Mouse (Mus musculus) liver, embryonic 11.5 days (tissue): Measurements from ENCODE around the gene Slc16a1. TPM values are rescaled to one million over a fixed set of nuclear protein-coding genes. Genes with fewer than 3 reads are reported as not detected.

Experiments used
- ATAC-seq: fragments of 200-750 bp; cut with Nextera tagmentation; replicated peaks from 2 replicates; pipeline ENCODE4 v1.8.0; 2017; ENCODE audit warnings: moderate number of reproducible peaks, mild to moderate bottlenecking, moderate TSS enrichment, moderate library complexity; ENCODE audit not compliant: low FRiP score
- DNase-seq: peaks from one replicate; pipeline ENCODE4 v3.0.0-alpha.2; 2017; ENCODE audit warnings: low spot score
- H3K27ac ChIP-seq: fragments of 300-500 bp; sonication (generic); 2 replicates; pipeline ENCODE4 v1.5.1; 2014; ENCODE audit warnings: mild to moderate bottlenecking, low read depth, low read length, control low read depth
- H3K27me3 ChIP-seq: fragments of 300-500 bp; sonication (generic); replicated peaks from 2 replicates; pipeline ENCODE4 v1.6.1; 2014; ENCODE audit warnings: low read length, mixed read lengths; ENCODE audit not compliant: control insufficient read depth, insufficient read depth
- H3K36me3 ChIP-seq: fragments of 300-500 bp; sonication (generic); 2 replicates; pipeline ENCODE4 v1.6.1; 2014; ENCODE audit warnings: mild to moderate bottlenecking, low read length, moderate library complexity, mixed read lengths; ENCODE audit not compliant: control insufficient read depth, insufficient read depth
- H3K4me1 ChIP-seq: fragments of 300-500 bp; sonication (generic); replicated peaks from 2 replicates; pipeline ENCODE4 v1.6.1; 2014; ENCODE audit warnings: low read length, mixed read lengths; ENCODE audit not compliant: control insufficient read depth, insufficient read depth
- H3K4me2 ChIP-seq: fragments of 300-500 bp; sonication (generic); 2 replicates; pipeline ENCODE4 v1.6.1; 2014; ENCODE audit warnings: mild to moderate bottlenecking, control low read depth, moderate library complexity
- H3K4me3 ChIP-seq: fragments of 300-500 bp; sonication (generic); 2 replicates; pipeline ENCODE4 v1.5.1; 2014; ENCODE audit warnings: low read depth, low read length, control low read depth
- H3K9ac ChIP-seq: fragments of 300-500 bp; sonication (generic); 2 replicates; pipeline ENCODE4 v1.6.1; 2014; ENCODE audit warnings: low read depth, low read length, control low read depth
- H3K9me3 ChIP-seq: fragments of 300-500 bp; sonication (generic); 2 replicates; pipeline ENCODE4 v1.6.1; 2016; ENCODE audit warnings: low read length, inconsistent platforms, mixed read lengths; ENCODE audit not compliant: control insufficient read depth
- WGBS: fragments of 180-500 bp; shearing (Covaris S2); extraction: QIAGEN DNeasy Blood & Tissue Kit; methylation state at CpG from one replicate; pipeline ENCODE4 v1.1.7; 2014; 5-methylcytosine and 5-hydroxymethylcytosine counted together
- polyA plus RNA-seq: library from polyadenylated mRNA; unstranded; fragments of >200 nt; fragmentation: Nextera tagmentation; extraction: Ambion mirVana; gene quantifications from 2 replicates; pipeline ENCODE4 v1.2.1, GENCODE M21; 2014

Slc16a1 gene
- polyA plus RNA-seq, 1 experiment from 2014 or later: 92.2 TPM

- DNase-seq: no peak
- Histone ChIP-seq H3K9ac (no peak overlapping the region), H3K9me3 (no peaks in the 10 kb centered on the region), H3K36me3 (no peaks in the 10 kb centered on the region), H3K27ac (no peak overlapping the region), H3K27me3 (no peaks in the 10 kb centered on the region), H3K4me3 (no peak overlapping the region), H3K4me1 (peaks cover 38% of the 10 kb centered on the region), H3K4me2 (no peak overlapping the region)
- WGBS: 9% methylated on average over 2 of the region's 2 CpGs
- ATAC-seq: peak; percentile 75
Measured at GRCm38 (mm10) chr3:104643810-104644270, 5.4 kb downstream of the Slc16a1 start.

DNA sequence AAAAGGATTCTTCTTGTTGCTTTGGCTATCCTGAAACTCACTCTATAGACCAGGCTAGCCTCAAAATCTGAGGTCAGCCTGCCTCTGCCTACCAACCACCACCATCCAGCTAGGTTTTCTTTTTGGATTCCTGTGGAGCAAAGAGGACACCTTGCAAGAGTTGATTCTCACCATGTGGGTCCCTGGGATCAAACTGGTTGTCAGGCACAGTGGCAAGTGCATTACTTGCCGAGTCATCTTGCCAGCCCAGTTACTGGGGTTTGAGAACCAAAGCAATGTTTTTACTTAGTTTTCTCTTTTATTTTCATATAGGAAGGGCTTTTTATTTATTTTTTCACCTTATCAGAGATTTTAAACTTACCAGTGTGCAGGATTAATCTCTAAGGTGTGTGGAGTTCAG is 5.9 kb downstream of the Slc16a1 start:
- DNase-seq (no peak), ATAC-seq (no peak)
- Histone ChIP-seq H3K4me1 (peaks cover 38% of the 10 kb centered on the region), H3K9ac (no peak overlapping the region), H3K4me3 (no peak overlapping the region), H3K4me2 (no peak overlapping the region), H3K27me3 (no peaks in the 10 kb centered on the region), H3K9me3 (no peaks in the 10 kb centered on the region), H3K36me3 (peaks cover 1% of the 10 kb centered on the region; the same call in 1 of the 2 replicates), H3K27ac (no peak overlapping the region)
- 85% methylated on average over 1 of the region's 1 CpGs for WGBS

DNA sequence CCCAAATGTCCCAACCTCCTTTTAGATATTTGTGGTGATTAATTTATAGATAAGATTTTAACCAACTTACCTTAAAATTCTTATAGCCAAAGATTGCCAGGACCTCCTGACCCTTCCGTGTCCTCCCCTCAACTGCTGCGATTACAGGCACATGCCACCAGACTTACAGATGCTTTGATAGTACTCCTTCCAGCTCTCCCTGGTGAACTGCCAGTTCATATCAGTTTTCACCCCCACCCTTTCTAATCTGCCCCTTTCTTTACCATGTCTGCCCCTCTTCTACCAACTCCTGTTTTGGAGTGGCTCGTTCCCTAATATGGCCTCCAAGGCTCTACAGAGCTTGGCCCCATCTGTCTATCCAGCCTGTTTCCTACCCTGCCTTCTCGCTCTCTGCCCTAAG is 15.8 kb downstream of the Slc16a1 start:
- WGBS: 87% methylated on average over 4 of the region's 4 CpGs
- no peaks in the 10 kb centered on the region for H3K9me3 ChIP-seq

DNA sequence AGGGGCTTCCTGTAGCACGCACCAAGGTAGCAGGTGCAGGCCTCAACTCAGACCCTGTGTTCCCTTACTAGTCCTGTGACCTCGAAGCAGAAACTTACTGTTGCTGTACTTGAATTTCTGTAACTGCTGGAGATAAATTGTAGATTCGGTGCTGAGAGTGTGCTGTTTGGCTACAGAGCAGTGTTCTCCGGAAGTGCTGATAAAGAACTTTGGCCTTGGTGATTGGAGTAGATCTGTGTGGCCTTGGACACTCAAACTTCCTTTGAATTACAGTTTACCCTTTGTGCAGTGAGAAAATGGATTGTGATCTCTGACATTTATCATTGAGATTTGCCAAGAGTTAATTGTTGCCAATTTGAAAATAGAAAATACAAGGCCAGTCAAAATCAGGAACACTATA is 16.5 kb downstream of the Slc16a1 start:
- WGBS: 74% methylated on average over 4 of the region's 4 CpGs
- ATAC-seq: no peak
- H3K4me1 ChIP-seq: peaks cover 10% of the 10 kb centered on the region
- H3K36me3 ChIP-seq: peaks cover 38% of the 10 kb centered on the region
- no peak overlapping the region for H3K27ac ChIP-seq
- H3K9me3 ChIP-seq: no peaks in the 10 kb centered on the region
- no peak overlapping the region for H3K4me3 ChIP-seq
- H3K27me3 ChIP-seq: no peaks in the 10 kb centered on the region
- no peak for DNase-seq
- H3K9ac ChIP-seq: no peak overlapping the region
- H3K4me2 ChIP-seq: no peak overlapping the region

More for the DNA sequence above, 15.8 kb downstream of the Slc16a1 start:
- Histone ChIP-seq H3K27me3 (no peaks in the 10 kb centered on the region), H3K36me3 (peaks cover 41% of the 10 kb centered on the region), H3K4me2 (no peak overlapping the region), H3K4me1 (0 out of 2 replicates have a peak, but pooled peaks cover 6% of the 10 kb centered on the region), H3K4me3 (no peak overlapping the region), H3K9ac (no peak overlapping the region), H3K27ac (no peak overlapping the region)
- ATAC-seq: no peak
- no peak for DNase-seq

DNA sequence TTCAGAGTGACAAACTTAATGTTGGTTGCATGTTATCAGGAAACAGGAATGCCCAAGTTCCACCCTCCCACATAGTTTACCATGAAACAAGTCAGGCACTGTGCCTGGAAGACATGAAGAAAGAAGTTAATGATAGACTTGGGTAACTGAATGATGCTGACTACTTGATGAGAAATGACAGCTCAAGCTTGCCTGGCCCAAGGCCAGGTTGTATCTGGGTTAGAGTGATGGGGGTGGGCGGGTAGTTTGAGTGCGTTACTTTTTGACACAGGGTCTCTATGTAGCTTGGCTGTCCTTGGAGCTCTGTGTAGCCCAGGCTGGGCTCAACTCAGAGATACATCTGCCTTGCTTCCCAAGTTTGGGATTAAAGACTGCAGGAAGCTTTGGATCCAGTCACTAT is 20.2 kb downstream of the Slc16a1 start:
- no peak overlapping the region for H3K4me3 ChIP-seq
- ATAC-seq: no peak
- WGBS: 92% methylated on average over 2 of the region's 2 CpGs
- H3K9ac ChIP-seq: no peak overlapping the region
- H3K27me3 ChIP-seq: no peaks in the 10 kb centered on the region
- H3K27ac ChIP-seq: no peak overlapping the region
- H3K9me3 ChIP-seq: no peaks in the 10 kb centered on the region
- DNase-seq: no peak
- H3K36me3 ChIP-seq: peaks cover 20% of the 10 kb centered on the region
- H3K4me2 ChIP-seq: no peak overlapping the region
- peaks cover 16% of the 10 kb centered on the region for H3K4me1 ChIP-seq

- H3K9me3 ChIP-seq: no peaks in the 10 kb centered on the region
- peaks cover 12% of the 10 kb centered on the region for H3K4me1 ChIP-seq
- H3K4me3 ChIP-seq: no peak overlapping the region
- ATAC-seq (peak; percentile 57; the same call in 1 of the 2 replicates), DNase-seq (no peak)
- peak overlapping the region; percentile 64; the same call in 1 of the 2 replicates for H3K27ac ChIP-seq
- WGBS: 68% methylated on average over 4 of the region's 4 CpGs
- peaks cover 13% of the 10 kb centered on the region for H3K36me3 ChIP-seq
- no peaks in the 10 kb centered on the region for H3K27me3 ChIP-seq
- H3K4me2 ChIP-seq: no peak overlapping the region
- H3K9ac ChIP-seq: no peak overlapping the region
Measured at GRCm38 (mm10) chr3:104659758-104660157, 21.3 kb downstream of the Slc16a1 start.

DNA sequence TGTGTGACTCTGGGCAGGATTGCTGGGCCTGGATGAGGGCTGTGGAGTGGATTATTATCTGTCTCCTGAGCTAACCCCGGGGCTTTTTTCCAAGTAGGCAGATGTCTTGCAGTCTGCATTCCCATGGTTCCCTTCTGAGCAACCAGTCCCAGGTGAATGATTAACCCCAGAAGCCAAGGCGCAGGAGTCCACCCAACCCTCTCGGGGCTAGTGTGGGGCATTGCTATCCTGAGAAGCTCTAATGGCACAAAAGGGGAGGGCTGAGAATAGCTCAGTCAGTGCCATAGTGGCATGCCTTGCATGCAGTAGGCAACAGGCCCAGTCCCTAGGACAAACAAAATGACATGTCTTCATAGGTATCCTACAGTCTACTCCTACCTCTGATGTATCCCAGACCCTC is 22.1 kb downstream of the Slc16a1 start:
- H3K27ac ChIP-seq: no peak overlapping the region
- H3K36me3 ChIP-seq: peaks cover 8% of the 10 kb centered on the region; the same call in 1 of the 2 replicates
- 55% methylated on average over 3 of the region's 3 CpGs for WGBS
- no peak overlapping the region for H3K4me3 ChIP-seq
- DNase-seq: no peak
- peaks cover 10% of the 10 kb centered on the region for H3K4me1 ChIP-seq
- H3K9ac ChIP-seq: no peak overlapping the region
- no peaks in the 10 kb centered on the region for H3K9me3 ChIP-seq
- no peaks in the 10 kb centered on the region for H3K27me3 ChIP-seq
- H3K4me2 ChIP-seq: no peak overlapping the region
- no peak for ATAC-seq

DNA sequence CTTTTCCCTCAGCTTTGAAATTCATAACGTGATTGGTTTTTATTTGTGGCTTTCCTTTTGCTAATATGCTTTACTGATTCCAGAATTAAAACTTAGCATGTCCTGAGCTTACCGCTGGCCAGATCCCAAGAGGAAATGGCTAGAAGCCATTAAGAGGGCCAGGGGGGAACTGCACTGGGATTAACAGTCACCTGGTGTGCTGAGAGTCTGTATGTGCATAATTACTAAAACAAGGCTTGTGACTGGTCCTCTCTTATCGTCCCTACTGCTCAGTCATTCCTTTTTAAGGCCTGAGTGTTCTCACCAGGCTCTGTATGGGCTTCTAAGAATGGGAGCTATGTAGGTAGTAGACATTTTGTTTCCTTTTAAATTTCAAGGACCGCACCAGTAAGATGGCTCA is 23.5 kb downstream of the Slc16a1 start:
- H3K4me3 ChIP-seq: no peak overlapping the region
- ATAC-seq (no peak), DNase-seq (no peak)
- 0 out of 2 replicates have a peak, but pooled peaks cover 3% of the 10 kb centered on the region for H3K36me3 ChIP-seq
- no peaks in the 10 kb centered on the region for H3K9me3 ChIP-seq
- no peak overlapping the region for H3K9ac ChIP-seq
- 58% methylated on average over 4 of the region's 4 CpGs for WGBS
- no peak overlapping the region for H3K4me2 ChIP-seq
- no peaks in the 10 kb centered on the region for H3K27me3 ChIP-seq
- H3K27ac ChIP-seq: no peak overlapping the region
- H3K4me1 ChIP-seq: peaks cover 10% of the 10 kb centered on the region

- Histone ChIP-seq H3K4me2 (no peak overlapping the region), H3K9me3 (no peaks in the 10 kb centered on the region), H3K4me3 (no peak overlapping the region), H3K9ac (no peak overlapping the region), H3K27me3 (no peaks in the 10 kb centered on the region), H3K27ac (no peak overlapping the region), H3K4me1 (peaks cover 12% of the 10 kb centered on the region), H3K36me3 (no peaks in the 10 kb centered on the region)
- ATAC-seq (no peak), DNase-seq (no peak)
- 77% methylated on average over 11 of the region's 11 CpGs for WGBS
Measured at GRCm38 (mm10) chr3:104662926-104663325, 24.5 kb downstream of the Slc16a1 start.
